Mouse (Mus musculus) midbrain, embryonic 15.5 days (tissue): ENCODE results near the gene Cpt1c. TPM values are rescaled to one million over a fixed set of nuclear protein-coding genes. Genes with fewer than 3 reads are reported as not detected.
A peak's percentile ranks its signal among the peaks of the same experiment; 100 is the strongest.

Experiments used
- ATAC-seq: fragments of 200-750 bp; cut with Nextera tagmentation; replicated peaks from 2 replicates; pipeline ENCODE4 v1.8.0; 2017; ENCODE audit warnings: moderate TSS enrichment
- H3K27ac ChIP-seq: fragments of 300-500 bp; sonication (generic); 2 replicates; pipeline ENCODE4 v1.5.1; 2015; ENCODE audit warnings: mild to moderate bottlenecking, inconsistent platforms
- H3K27me3 ChIP-seq: fragments of 300-500 bp; sonication (generic); replicated peaks from 2 replicates; pipeline ENCODE4 v1.6.1; 2015; ENCODE audit warnings: inconsistent platforms
- H3K36me3 ChIP-seq: fragments of 300-500 bp; sonication (generic); replicated peaks from 2 replicates; pipeline ENCODE4 v1.6.1; 2015; ENCODE audit warnings: inconsistent platforms
- H3K4me1 ChIP-seq: fragments of 300-500 bp; sonication (generic); 2 replicates; pipeline ENCODE4 v1.6.1; 2015; ENCODE audit warnings: inconsistent platforms
- H3K4me2 ChIP-seq: fragments of 300-500 bp; sonication (generic); 2 replicates; pipeline ENCODE4 v1.6.1; 2015; ENCODE audit warnings: inconsistent platforms, mild to moderate bottlenecking, moderate library complexity
- H3K4me3 ChIP-seq: fragments of 300-500 bp; sonication (generic); 2 replicates; pipeline ENCODE4 v1.5.1; 2015; ENCODE audit warnings: mild to moderate bottlenecking, inconsistent platforms
- H3K9ac ChIP-seq: fragments of 300-500 bp; sonication (generic); 2 replicates; pipeline ENCODE4 v1.6.1; 2015; ENCODE audit warnings: mild to moderate bottlenecking, inconsistent platforms
- H3K9me3 ChIP-seq: fragments of 300-500 bp; sonication (generic); 2 replicates; pipeline ENCODE4 v1.6.1; 2016; ENCODE audit warnings: inconsistent platforms
- WGBS: fragments of 180-500 bp; shearing (Covaris S2); methylation state at CpG from one replicate; pipeline ENCODE4 v1.1.7; 2015; ENCODE audit warnings: mixed read lengths; 5-methylcytosine and 5-hydroxymethylcytosine counted together
- polyA plus RNA-seq: library from polyadenylated mRNA; unstranded; fragments of >200 nt; fragmentation: Nextera tagmentation; extraction: Ambion mirVana; gene quantifications from 2 replicates; pipeline ENCODE4 v1.2.1, GENCODE M21; 2015

Cpt1c gene
- polyA plus RNA-seq, 1 experiment from 2014 or later, result 58.2 TPM

GRCm38 (mm10) chr7:44973415-44974130 is 1.1 kb downstream of the Cpt1c start:
- Histone ChIP-seq H3K9me3 (no peaks in the 10 kb centered on the region), H3K9ac (peak overlapping the region; percentile 71), H3K27ac (peak overlapping the region; percentile 89), H3K36me3 (peaks cover 24% of the 10 kb centered on the region), H3K4me2 (peak overlapping the region; percentile 84), H3K4me1 (peaks cover 41% of the 10 kb centered on the region), H3K4me3 (peak overlapping the region; percentile 47), H3K27me3 (no peaks in the 10 kb centered on the region)
- 26% methylated on average over 14 of the region's 14 CpGs for WGBS
- ATAC-seq, result no peak

DNA sequence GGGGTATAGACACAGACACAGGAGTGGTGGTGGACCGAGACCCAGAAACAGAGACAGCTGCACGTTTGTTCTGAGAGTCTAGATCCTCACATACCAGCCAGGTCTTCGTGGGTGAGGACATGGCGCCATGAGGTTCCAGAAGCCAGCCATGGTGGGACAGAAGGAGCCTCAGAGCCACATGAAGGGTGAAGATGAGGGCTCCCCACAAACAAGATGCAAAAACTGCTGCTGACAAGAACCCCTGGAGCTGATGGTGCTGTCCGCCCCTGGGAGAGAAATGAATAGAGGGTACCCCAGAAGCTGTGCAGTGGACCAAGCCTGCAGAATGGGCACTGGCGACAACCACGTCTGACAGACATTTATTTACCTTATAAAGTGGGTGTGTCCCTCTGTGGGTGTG is 3.5 kb downstream of the Cpt1c start:
- Histone ChIP-seq H3K4me1 (peaks cover 41% of the 10 kb centered on the region), H3K9ac (peak overlapping the region; percentile 45), H3K36me3 (peaks cover 4% of the 10 kb centered on the region; the same call in 1 of the 2 replicates), H3K4me2 (peak overlapping the region; percentile 59), H3K27ac (peak overlapping the region; percentile 82), H3K9me3 (no peaks in the 10 kb centered on the region), H3K27me3 (no peaks in the 10 kb centered on the region), H3K4me3 (peak overlapping the region; percentile 47)
- no peak for ATAC-seq
- WGBS, result 70% methylated on average over 7 of the region's 7 CpGs

DNA sequence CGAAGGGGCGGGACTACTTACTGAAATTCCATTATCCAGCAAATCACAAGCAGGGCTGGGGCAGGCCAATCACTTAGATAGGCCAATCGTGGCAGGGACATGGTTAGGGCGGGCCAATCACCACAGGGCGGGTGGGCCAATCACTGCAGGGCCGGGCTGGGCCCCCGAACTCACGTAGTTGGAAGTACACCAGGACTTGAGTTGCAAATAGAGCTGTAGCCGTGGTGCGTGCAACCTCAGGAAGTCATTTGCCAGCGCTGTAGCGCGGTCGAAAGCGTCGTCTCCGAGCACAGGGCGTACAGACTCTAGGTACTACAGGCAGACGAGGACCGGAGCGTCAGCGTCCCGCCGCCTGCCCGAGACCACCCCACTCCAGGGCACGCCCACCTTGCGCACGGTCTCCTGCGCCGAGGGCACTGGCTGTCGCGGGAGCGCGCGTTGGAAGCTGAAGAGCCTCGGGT is 4.4 kb downstream of the Cpt1c start:
- Histone ChIP-seq H3K27me3 (no peaks in the 10 kb centered on the region), H3K9ac (peak overlapping the region; percentile 45), H3K36me3 (peaks cover 8% of the 10 kb centered on the region), H3K4me3 (peak overlapping the region; percentile 47), H3K4me1 (peaks cover 38% of the 10 kb centered on the region), H3K9me3 (no peaks in the 10 kb centered on the region), H3K4me2 (peak overlapping the region; percentile 59), H3K27ac (peak overlapping the region; percentile 82)
- under 1% methylated on average over 36 of the region's 36 CpGs for WGBS
- ATAC-seq, result peak; percentile 95

- no peaks in the 10 kb centered on the region for H3K27me3 ChIP-seq
- no peak overlapping the region for H3K4me3 ChIP-seq
- ATAC-seq, result no peak
- no peaks in the 10 kb centered on the region for H3K9me3 ChIP-seq
- no peak overlapping the region for H3K27ac ChIP-seq
- no peak overlapping the region for H3K4me2 ChIP-seq
- WGBS, result 83% methylated on average over 15 of the region's 15 CpGs
- peaks cover 19% of the 10 kb centered on the region for H3K36me3 ChIP-seq
- H3K4me1 ChIP-seq, result peaks cover 9% of the 10 kb centered on the region
- H3K9ac ChIP-seq, result no peak overlapping the region
Measured at GRCm38 (mm10) chr7:44966638-44967037, 8.0 kb downstream of the Cpt1c start.

DNA sequence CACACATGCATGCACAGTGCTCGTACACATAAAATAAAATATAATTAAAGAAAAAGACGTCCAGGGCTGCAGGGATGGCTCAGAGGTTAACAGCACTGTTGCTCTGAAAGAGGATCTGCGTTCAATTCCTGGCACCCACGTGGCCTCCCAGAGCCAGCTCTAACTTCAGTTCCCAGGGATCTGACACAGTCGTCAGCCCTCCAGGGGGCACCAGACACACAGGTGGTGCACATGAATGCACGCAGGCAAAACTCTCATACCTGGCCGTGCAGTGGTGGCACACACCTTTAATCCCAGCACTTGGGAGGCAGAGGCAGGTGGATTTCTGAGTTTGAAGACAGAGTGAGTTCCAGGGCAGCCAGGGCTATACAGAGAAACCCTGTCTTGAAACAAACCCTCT is 8.7 kb downstream of the Cpt1c start:
- H3K4me2 ChIP-seq, result no peak overlapping the region
- ATAC-seq, result no peak
- H3K27me3 ChIP-seq, result no peaks in the 10 kb centered on the region
- H3K36me3 ChIP-seq, result peaks cover 20% of the 10 kb centered on the region
- H3K27ac ChIP-seq, result no peak overlapping the region
- 78% methylated on average over 7 of the region's 7 CpGs for WGBS
- no peak overlapping the region for H3K9ac ChIP-seq
- H3K4me1 ChIP-seq, result peaks cover 2% of the 10 kb centered on the region
- H3K9me3 ChIP-seq, result no peaks in the 10 kb centered on the region
- H3K4me3 ChIP-seq, result no peak overlapping the region

DNA sequence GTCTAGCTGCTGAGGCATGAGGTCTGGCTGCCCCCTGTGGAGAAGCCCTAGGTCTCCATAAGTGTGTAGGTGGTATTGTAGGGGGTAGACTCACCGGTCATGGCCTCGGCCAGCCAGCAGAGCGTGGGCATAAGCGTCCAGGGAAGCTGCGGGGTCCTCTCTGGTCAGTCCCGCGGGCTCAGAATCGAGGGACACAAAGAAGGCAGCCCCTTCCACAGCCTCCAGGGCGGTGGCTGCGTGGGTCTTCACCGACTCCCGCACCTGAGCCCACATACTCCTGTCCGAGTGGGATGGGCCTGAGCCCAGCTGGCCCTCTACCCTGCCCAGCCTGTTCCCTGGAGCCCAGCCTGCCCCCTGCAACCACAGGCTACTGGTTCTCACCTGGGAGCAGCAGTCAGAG is 9.7 kb downstream of the Cpt1c start:
- Histone ChIP-seq H3K27me3 (no peaks in the 10 kb centered on the region), H3K4me1 (no peaks in the 10 kb centered on the region), H3K4me2 (no peak overlapping the region), H3K9me3 (no peaks in the 10 kb centered on the region), H3K36me3 (peaks cover 26% of the 10 kb centered on the region), H3K9ac (no peak overlapping the region), H3K4me3 (no peak overlapping the region), H3K27ac (no peak overlapping the region)
- WGBS, result 94% methylated on average over 13 of the region's 13 CpGs
- no peak for ATAC-seq

DNA sequence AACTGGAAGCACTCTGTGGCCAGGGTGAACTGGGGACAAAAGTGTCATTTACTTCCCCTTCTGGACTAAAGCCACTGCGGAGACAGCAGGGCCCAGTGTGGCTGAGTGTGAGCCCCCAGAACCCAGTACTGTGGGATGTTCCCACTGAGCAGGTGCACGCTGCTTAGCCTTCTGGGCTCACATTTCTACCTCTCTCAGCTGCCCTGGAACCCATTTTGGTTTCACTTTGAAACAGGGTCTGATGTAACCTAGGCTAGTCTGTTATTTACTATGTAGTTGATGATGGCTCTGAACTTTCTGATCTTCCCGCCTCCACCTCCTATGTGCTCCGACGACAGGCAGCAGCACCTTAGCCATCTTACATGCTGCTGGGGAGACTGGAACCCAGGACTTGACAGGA is 11.8 kb downstream of the Cpt1c start:
- no peak overlapping the region for H3K4me2 ChIP-seq
- H3K9me3 ChIP-seq, result no peaks in the 10 kb centered on the region
- no peak overlapping the region for H3K4me3 ChIP-seq
- peaks cover 28% of the 10 kb centered on the region for H3K36me3 ChIP-seq
- no peak for ATAC-seq
- H3K27ac ChIP-seq, result no peak overlapping the region
- no peaks in the 10 kb centered on the region for H3K4me1 ChIP-seq
- no peak overlapping the region for H3K9ac ChIP-seq
- WGBS, result 91% methylated on average over 5 of the region's 5 CpGs
- no peaks in the 10 kb centered on the region for H3K27me3 ChIP-seq

DNA sequence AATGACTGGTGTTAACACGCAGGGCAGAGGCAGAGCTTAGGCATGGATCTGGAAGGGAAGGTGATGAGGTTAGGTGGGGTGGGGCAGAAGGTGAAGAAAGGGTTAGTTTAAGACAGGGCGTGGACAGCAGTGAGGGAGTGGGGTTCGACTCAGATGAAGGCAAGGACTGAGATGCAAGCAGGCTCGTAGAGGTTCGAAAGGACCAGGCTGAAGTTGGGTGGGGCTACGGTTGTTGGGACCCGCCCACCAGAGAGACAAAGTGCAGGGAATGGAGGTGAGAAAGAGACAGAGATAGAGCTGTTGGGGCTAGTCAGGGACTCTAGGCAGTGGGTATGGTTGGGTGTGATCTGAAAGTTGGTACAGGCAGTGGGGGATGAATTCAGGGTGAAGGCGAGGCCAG is 12.3 kb downstream of the Cpt1c start:
- Histone ChIP-seq H3K9me3 (no peaks in the 10 kb centered on the region), H3K27me3 (no peaks in the 10 kb centered on the region), H3K36me3 (peaks cover 28% of the 10 kb centered on the region), H3K4me2 (no peak overlapping the region), H3K4me1 (no peaks in the 10 kb centered on the region), H3K4me3 (no peak overlapping the region), H3K27ac (no peak overlapping the region), H3K9ac (no peak overlapping the region)
- ATAC-seq, result no peak
- WGBS, result 85% methylated on average over 8 of the region's 8 CpGs

DNA sequence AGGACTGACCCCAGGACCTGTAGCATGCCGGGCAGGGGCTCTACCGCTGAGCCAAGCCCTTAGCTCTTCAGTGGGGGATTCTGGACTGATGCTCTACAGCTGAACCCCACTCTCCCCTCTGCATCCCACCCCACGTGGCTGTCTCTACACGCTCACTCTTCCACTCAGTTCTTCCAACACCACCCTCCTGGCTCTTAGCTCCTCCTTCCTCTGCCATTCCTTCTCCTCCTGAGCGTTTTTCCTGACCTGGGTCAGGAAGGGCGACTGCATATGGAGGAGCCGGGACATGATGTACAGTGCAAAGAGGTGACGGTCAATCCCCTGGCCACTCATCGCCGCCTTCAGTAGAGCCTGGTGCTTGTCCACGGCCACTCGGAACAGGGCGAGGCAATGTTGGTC is 14.1 kb downstream of the Cpt1c start:
- H3K4me3 ChIP-seq, result no peak overlapping the region
- H3K27ac ChIP-seq, result no peak overlapping the region
- peaks cover 23% of the 10 kb centered on the region for H3K36me3 ChIP-seq
- ATAC-seq, result no peak
- no peak overlapping the region for H3K4me2 ChIP-seq
- H3K9ac ChIP-seq, result no peak overlapping the region
- no peaks in the 10 kb centered on the region for H3K4me1 ChIP-seq
- H3K9me3 ChIP-seq, result no peaks in the 10 kb centered on the region
- 94% methylated on average over 13 of the region's 13 CpGs for WGBS
- no peaks in the 10 kb centered on the region for H3K27me3 ChIP-seq

DNA sequence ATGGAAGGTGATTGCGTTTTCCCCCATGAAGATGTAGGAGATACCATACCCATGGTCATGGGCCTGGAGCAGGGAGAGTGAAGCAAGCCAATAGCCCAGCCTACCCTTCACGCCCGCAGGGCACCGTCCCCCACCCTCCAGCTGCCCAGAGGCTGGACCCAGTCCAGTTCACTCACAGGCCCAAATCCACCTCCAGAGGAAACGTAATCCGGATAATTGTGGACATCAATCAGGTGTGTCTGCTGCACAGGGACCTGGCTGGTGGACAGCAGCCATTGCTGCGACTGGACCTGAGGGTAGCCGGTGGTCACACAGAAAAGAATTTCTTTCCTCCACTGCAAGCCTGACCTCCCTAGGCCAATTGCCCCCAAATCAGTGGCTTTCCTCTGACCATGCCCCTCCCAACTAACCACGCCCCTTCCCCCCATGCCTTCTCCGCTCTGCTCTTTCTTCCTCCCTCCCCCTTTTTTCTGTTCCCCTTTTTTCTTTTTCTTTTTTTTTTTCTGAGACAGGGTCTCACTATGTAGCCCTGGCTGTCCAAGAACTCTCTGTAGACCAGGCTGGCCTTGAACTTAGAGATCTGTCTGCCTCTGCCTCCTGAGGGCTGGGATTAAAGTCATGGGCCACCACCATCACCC is 14.7 kb downstream of the Cpt1c start:
- no peak for ATAC-seq
- 92% methylated on average over 10 of the region's 10 CpGs for WGBS
- no peak overlapping the region for H3K27ac ChIP-seq
- no peaks in the 10 kb centered on the region for H3K27me3 ChIP-seq
- H3K9me3 ChIP-seq, result no peaks in the 10 kb centered on the region
- no peaks in the 10 kb centered on the region for H3K4me1 ChIP-seq
- no peak overlapping the region for H3K4me2 ChIP-seq
- no peak overlapping the region for H3K4me3 ChIP-seq
- peaks cover 18% of the 10 kb centered on the region; the same call in 1 of the 2 replicates for H3K36me3 ChIP-seq
- no peak overlapping the region for H3K9ac ChIP-seq

GRCm38 (mm10) chr7:44959281-44959680 is 15.4 kb downstream of the Cpt1c start:
- no peaks in the 10 kb centered on the region for H3K4me1 ChIP-seq
- 87% methylated on average over 8 of the region's 8 CpGs for WGBS
- H3K4me3 ChIP-seq, result no peak overlapping the region
- H3K9ac ChIP-seq, result no peak overlapping the region
- no peak overlapping the region for H3K4me2 ChIP-seq
- no peak overlapping the region for H3K27ac ChIP-seq
- no peak for ATAC-seq
- peaks cover 15% of the 10 kb centered on the region; the same call in 1 of the 2 replicates for H3K36me3 ChIP-seq
- H3K27me3 ChIP-seq, result no peaks in the 10 kb centered on the region
- H3K9me3 ChIP-seq, result no peaks in the 10 kb centered on the region

DNA sequence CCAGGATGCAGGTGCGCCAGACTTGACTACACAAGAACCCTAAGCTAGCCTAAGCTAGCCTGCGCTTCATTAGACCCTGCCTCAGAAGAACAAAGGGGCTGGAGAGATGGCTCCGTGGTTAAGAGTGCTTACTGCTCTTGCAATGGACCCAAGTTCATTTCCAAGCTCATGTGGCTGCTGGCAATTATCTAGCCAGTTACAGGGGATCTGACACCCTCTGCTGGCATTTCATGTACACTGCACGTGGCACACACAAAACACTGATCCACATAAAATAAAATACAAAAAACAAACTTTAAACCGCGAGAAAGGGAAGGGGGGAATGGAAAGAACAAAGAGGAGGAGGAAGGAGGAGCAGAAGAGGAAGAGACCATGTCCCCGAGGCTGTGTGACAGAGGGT is 16.4 kb downstream of the Cpt1c start:
- no peak for ATAC-seq
- no peak overlapping the region for H3K9ac ChIP-seq
- 54% methylated on average over 7 of the region's 7 CpGs for WGBS

More for the DNA sequence above, 16.4 kb downstream of the Cpt1c start:
- Histone ChIP-seq H3K27ac (no peak overlapping the region), H3K4me1 (no peaks in the 10 kb centered on the region), H3K4me3 (no peak overlapping the region), H3K36me3 (peaks cover 15% of the 10 kb centered on the region; the same call in 1 of the 2 replicates), H3K9me3 (no peaks in the 10 kb centered on the region), H3K27me3 (no peaks in the 10 kb centered on the region), H3K4me2 (no peak overlapping the region)
